Comparison of ENCODE assay signal across 9 mouse cellular contexts in genomic region chr11:98296277-98296676, GRCm38 (mm10). TPM values are rescaled to one million over a fixed set of nuclear protein-coding genes. Genes with fewer than 3 reads are reported as not detected.
DNase-seq lines count a peak whose midpoint lies in the region; ATAC-seq and TF ChIP-seq lines count a peak whose summit lies in the region.
"Had no signal": no experiment of that assay in that cellular context is flagged by ENCODE, and none has a peak within 500 bp of the region (broad histone marks: within the 10 kb centered on the region; RNA-seq: fewer than 3 reads in every experiment).

No protein-coding gene starts in this region.

- peak; percentile 23 for DNase-seq in kidney, adult 2 months
- DNase-seq in kidney, adult 9 months: no peak
- peak; percentile 25 for DNase-seq in Muller cell, postnatal 12 days (ENCODE audit: inconsistent ontology term)
- peak; percentile 53 for DNase-seq in forebrain, embryonic 10.5 days (ENCODE audit: extremely low spot score, low spot score)
- DNase-seq in layer of hippocampus, adult 9-11 months: peak; percentile 63
- peak; percentile 28 for DNase-seq in naive thymus-derived CD4-positive, alpha-beta T cell, adult 2 months (ENCODE audit: low read depth)
- no peak for DNase-seq in urinary bladder, postnatal 4 days (ENCODE audit: low spot score in 2 of 2)

- TF ChIP-seq CTCF in kidney, adult 2 months (conservative IDR thresholded peaks at IDR 0.05; ENCODE audit: insufficient read depth, insufficient read length, low read depth, low read length): peak; percentile 42

- peaks cover 14% of the 10 kb centered on the region; the same call in 1 of the 2 replicates for H3K4me1 ChIP-seq in kidney, adult 2 months (ENCODE audit: control insufficient read depth, insufficient read depth, low read length)
- H3K4me1 ChIP-seq in forebrain, embryonic 10.5 days: peaks cover 59% of the 10 kb centered on the region

- H3K27ac ChIP-seq in kidney, adult 2 months (ENCODE audit: insufficient read depth, low read depth, low read length): no peak overlapping the region
- no peak overlapping the region for H3K27ac ChIP-seq in forebrain, embryonic 10.5 days

- H3K9me3 ChIP-seq in forebrain, embryonic 10.5 days: no peaks in the 10 kb centered on the region

- H3K36me3 ChIP-seq in kidney, adult 2 months (ENCODE audit: control insufficient read depth, insufficient read depth, low read length): no peaks in the 10 kb centered on the region
- H3K36me3 ChIP-seq in forebrain, embryonic 10.5 days (replicated peaks): no peaks in the 10 kb centered on the region

- 32% methylated on average over 5 of the region's 5 CpGs for WGBS in kidney, adult 2 months
- 3% methylated on average over 5 of the region's 5 CpGs for WGBS in forebrain, embryonic 10.5 days

- ATAC-seq in monocyte, adult 5-6 weeks (replicated peaks; ENCODE audit: insufficient number of reproducible peaks, low FRiP score, low TSS enrichment, poor library complexity, severe bottlenecking): no peak; the same call in 1 of the 2 replicates

- TF ChIP-seq POLR2A in kidney, adult 2 months (IDR thresholded peaks at IDR 0.05; ENCODE audit: low read depth, low read length): no peak

- H3K27me3 ChIP-seq in kidney, adult 2 months (replicated peaks; ENCODE audit: control insufficient read depth, insufficient read depth, low read length): no peaks in the 10 kb centered on the region
- peaks cover 86% of the 10 kb centered on the region for H3K27me3 ChIP-seq in forebrain, embryonic 10.5 days (ENCODE audit: poor library complexity, severe bottlenecking)

- H3K4me3 ChIP-seq in kidney, adult 2 months (ENCODE audit: insufficient read depth, low read depth, low read length): no peak overlapping the region
- H3K4me3 ChIP-seq in forebrain, embryonic 10.5 days: peak overlapping the region; percentile 22; the same call in 1 of the 2 replicates

RNA-seq across cellular contexts. Expression of gene Neurod2, which starts 33.2 kb away (rescaled TPM):
- not detected in 2 replicates for polyA plus RNA-seq in kidney, adult 2 months (2012; rRNA removed)
- polyA plus RNA-seq in forebrain, embryonic 10.5 days (2016; fragmentation: Nextera tagmentation; extraction: Ambion mirVana): 0.14 TPM in 1 of 2 replicates, not detected in the other
- total RNA-seq in monocyte, adult 5-6 weeks (2017): not detected in 3 replicates
- polyA plus RNA-seq: large intestine, adult 2 months had no signal

RNA-seq across cellular contexts. Expression of gene Ppp1r1b, which starts 51.9 kb away (rescaled TPM):
- 84.7 and 94.6 TPM in 2 replicates for polyA plus RNA-seq in kidney, adult 2 months (2012; rRNA removed)
- polyA plus RNA-seq in forebrain, embryonic 10.5 days (2016; fragmentation: Nextera tagmentation; extraction: Ambion mirVana): 0.23 and 0.41 TPM in 2 replicates
- not detected in 3 replicates for total RNA-seq in monocyte, adult 5-6 weeks (2017)

Comparison
In these comparisons a context has a peak if more than half of its experiments do, and no peak if none do; other contexts are left out.
1. DNase-seq: peak in kidney, adult 2 months (single experiment), Muller cell, postnatal 12 days (single experiment), forebrain, embryonic 10.5 days (single experiment), layer of hippocampus, adult 9-11 months (single experiment) and naive thymus-derived CD4-positive, alpha-beta T cell, adult 2 months (single experiment); none in kidney, adult 9 months (single experiment) and urinary bladder, postnatal 4 days (0 of 2).
2. RNA of gene Ppp1r1b, which starts 51.9 kb away (polyA plus RNA-seq): 84.7 to 94.6 TPM in kidney, adult 2 months; 0.23 to 0.41 TPM in forebrain, embryonic 10.5 days; every median in the first group is over 10 times any median in the second.